Mouse (Mus musculus) spleen, adult 2 months (tissue): ENCODE measurements at regions not wholly inside any gene's neighbourhood (a gene's known extent, or its start where the extent isn't known, plus 50 kb on each side); places are given as distances from the start of the nearest gene placed in this dataset.

Experiments
- CTCF ChIP-seq: fragments of 200-500 bp; IDR thresholded peaks from 2 replicates; pipeline ENCODE4 v1.5.1; 2011; ENCODE audit warnings: mild to moderate bottlenecking, inconsistent platforms; ENCODE audit not compliant: insufficient read depth, insufficient read length, insufficient replicate concordance; ENCODE audit errors: extremely low read depth
- POLR2A ChIP-seq: fragments of 200-500 bp; IDR thresholded peaks from 2 replicates; pipeline ENCODE4 v1.6.1; 2011; ENCODE audit warnings: low read depth, low read length, inconsistent platforms

DNA sequence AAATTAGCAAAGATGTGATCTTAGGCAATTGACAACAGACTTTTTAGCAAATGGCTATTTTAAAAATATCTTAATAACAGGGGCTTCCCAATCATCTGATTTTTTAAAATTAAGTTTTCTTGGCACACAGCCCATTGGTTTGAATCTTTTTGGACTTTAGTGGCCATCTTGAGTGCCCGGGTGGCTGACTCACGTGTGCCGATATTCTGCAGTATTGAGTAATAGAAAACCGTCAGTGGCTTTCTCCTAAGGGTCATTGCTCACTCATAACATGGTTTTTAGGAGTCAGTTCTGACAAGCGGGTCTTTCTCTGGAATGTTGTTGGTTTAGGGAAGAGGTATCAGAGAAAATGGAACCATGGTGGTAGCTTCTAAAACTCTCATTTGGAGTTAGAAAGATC lies 58.8 kb downstream of the Otud1 start:
- TF ChIP-seq CTCF (no peak), POLR2A (no peak)
